In genomic region chr19:10634872-10635318, GRCm38 (mm10) we compare ENCODE assay signal across 9 mouse cellular contexts. TPM values are rescaled to one million over a fixed set of nuclear protein-coding genes. Genes with fewer than 3 reads are reported as not detected.
DNase-seq lines count a peak whose midpoint lies in the region; ATAC-seq lines count a peak whose summit lies in the region.
"Had no signal": no experiment of that assay in that cellular context is flagged by ENCODE, and none has a peak within 500 bp of the region (broad histone marks: within the 10 kb centered on the region; RNA-seq: fewer than 3 reads in every experiment).

No protein-coding gene starts in this region.

- peaks cover 14% of the 10 kb centered on the region for H3K36me3 ChIP-seq in embryonic facial prominence, embryonic 15.5 days
- peaks cover 25% of the 10 kb centered on the region for H3K36me3 ChIP-seq in heart, embryonic 13.5 days
- peaks cover 27% of the 10 kb centered on the region for H3K36me3 ChIP-seq in kidney, embryonic 15.5 days
- peaks cover 22% of the 10 kb centered on the region for H3K36me3 ChIP-seq in limb, embryonic 13.5 days
- peaks cover 18% of the 10 kb centered on the region for H3K36me3 ChIP-seq in midbrain, embryonic 13.5 days

- no peaks in the 10 kb centered on the region for H3K9me3 ChIP-seq in embryonic facial prominence, embryonic 15.5 days (replicated peaks)
- H3K9me3 ChIP-seq in heart, embryonic 13.5 days: no peaks in the 10 kb centered on the region
- H3K9me3 ChIP-seq in kidney, embryonic 15.5 days (replicated peaks): no peaks in the 10 kb centered on the region
- H3K9me3 ChIP-seq in limb, embryonic 13.5 days: no peaks in the 10 kb centered on the region
- no peaks in the 10 kb centered on the region for H3K9me3 ChIP-seq in midbrain, embryonic 13.5 days

- peak overlapping the region; percentile 48 for H3K4me3 ChIP-seq in embryonic facial prominence, embryonic 15.5 days (replicated peaks)
- H3K4me3 ChIP-seq in heart, embryonic 13.5 days: peak overlapping the region; percentile 58
- H3K4me3 ChIP-seq in kidney, embryonic 15.5 days (replicated peaks): peak overlapping the region; percentile 47
- H3K4me3 ChIP-seq in limb, embryonic 13.5 days: peak overlapping the region; percentile 55
- peak overlapping the region; percentile 44 for H3K4me3 ChIP-seq in midbrain, embryonic 13.5 days (replicated peaks)

- DNase-seq in gastrocnemius, postnatal 10 days: peak; percentile 51
- no peak for DNase-seq in gastrocnemius, adult 18-20 months (ENCODE audit: low spot score)
- peak; percentile 22 to 35 for DNase-seq in spleen, postnatal 36 days (ENCODE audit: low spot score in 2 of 2)

- no peaks in the 10 kb centered on the region for H3K27me3 ChIP-seq in embryonic facial prominence, embryonic 15.5 days
- peaks cover 23% of the 10 kb centered on the region; the same call in 1 of the 2 replicates for H3K27me3 ChIP-seq in heart, embryonic 13.5 days (replicated peaks)
- H3K27me3 ChIP-seq in kidney, embryonic 15.5 days: peaks cover 10% of the 10 kb centered on the region
- no peaks in the 10 kb centered on the region for H3K27me3 ChIP-seq in limb, embryonic 13.5 days
- H3K27me3 ChIP-seq in midbrain, embryonic 13.5 days: peaks cover 16% of the 10 kb centered on the region; the same call in 1 of the 2 replicates

- H3K27ac ChIP-seq in embryonic facial prominence, embryonic 15.5 days (replicated peaks): 0 out of 2 replicates have a peak overlapping the region, but pooled peaks have one; percentile 11
- no peak overlapping the region for H3K27ac ChIP-seq in heart, embryonic 13.5 days (replicated peaks)
- H3K27ac ChIP-seq in kidney, embryonic 15.5 days: peak overlapping the region; percentile 30; the same call in 1 of the 2 replicates
- peak overlapping the region; percentile 63; the same call in 1 of the 2 replicates for H3K27ac ChIP-seq in limb, embryonic 13.5 days
- no peak overlapping the region for H3K27ac ChIP-seq in midbrain, embryonic 13.5 days

- H3K4me2 ChIP-seq in embryonic facial prominence, embryonic 15.5 days (replicated peaks): peak overlapping the region; percentile 96
- peak overlapping the region; percentile 92 for H3K4me2 ChIP-seq in heart, embryonic 13.5 days
- H3K4me2 ChIP-seq in kidney, embryonic 15.5 days: peak overlapping the region; percentile 87
- peak overlapping the region; percentile 97 for H3K4me2 ChIP-seq in limb, embryonic 13.5 days (replicated peaks)
- H3K4me2 ChIP-seq in midbrain, embryonic 13.5 days (replicated peaks): peak overlapping the region; percentile 89

- peaks cover 21% of the 10 kb centered on the region for H3K4me1 ChIP-seq in embryonic facial prominence, embryonic 15.5 days
- peaks cover 24% of the 10 kb centered on the region for H3K4me1 ChIP-seq in heart, embryonic 13.5 days
- H3K4me1 ChIP-seq in kidney, embryonic 15.5 days: peaks cover 18% of the 10 kb centered on the region
- H3K4me1 ChIP-seq in limb, embryonic 13.5 days: peaks cover 26% of the 10 kb centered on the region
- H3K4me1 ChIP-seq in midbrain, embryonic 13.5 days (replicated peaks): peaks cover 18% of the 10 kb centered on the region

- H3K9ac ChIP-seq in embryonic facial prominence, embryonic 15.5 days: peak overlapping the region; percentile 39; the same call in 1 of the 2 replicates
- peak overlapping the region; percentile 82 for H3K9ac ChIP-seq in heart, embryonic 13.5 days
- H3K9ac ChIP-seq in kidney, embryonic 15.5 days: peak overlapping the region; percentile 43
- peak overlapping the region; percentile 72 for H3K9ac ChIP-seq in limb, embryonic 13.5 days
- H3K9ac ChIP-seq in midbrain, embryonic 13.5 days (replicated peaks): peak overlapping the region; percentile 66

- ATAC-seq in embryonic facial prominence, embryonic 15.5 days (ENCODE audit: insufficient number of reproducible peaks, low FRiP score, low TSS enrichment, low read depth): peak; percentile 78
- peak; percentile 59; the same call in 1 of the 2 replicates for ATAC-seq in heart, embryonic 13.5 days (ENCODE audit: extremely low read depth, insufficient number of reproducible peaks, low FRiP score, low TSS enrichment)
- ATAC-seq in kidney, embryonic 15.5 days (replicated peaks; ENCODE audit: low FRiP score): peak; percentile 89
- peak; percentile 81 for ATAC-seq in limb, embryonic 13.5 days (ENCODE audit: low FRiP score, low read depth)
- ATAC-seq in midbrain, embryonic 13.5 days: peak; percentile 89

- WGBS in embryonic facial prominence, embryonic 15.5 days: 1% methylated on average over 21 of the region's 21 CpGs
- WGBS in heart, embryonic 13.5 days: 4% methylated on average over 21 of the region's 21 CpGs
- WGBS in kidney, embryonic 15.5 days: 2% methylated on average over 21 of the region's 21 CpGs
- under 1% methylated on average over 21 of the region's 21 CpGs for WGBS in limb, embryonic 13.5 days
- WGBS in midbrain, embryonic 13.5 days: 10% methylated on average over 21 of the region's 21 CpGs

RNA-seq across cellular contexts. Expression of gene Vwce, which starts 0.9 kb away (rescaled TPM):
- under 1 TPM; 0.05 to 0.81 TPM for total RNA-seq in gastrocnemius, postnatal 10 days (2021)
- not detected for total RNA-seq in gastrocnemius, adult 18-20 months (2021)
- polyA plus RNA-seq in embryonic facial prominence, embryonic 15.5 days (2015; fragmentation: Nextera tagmentation; extraction: Ambion mirVana): 2.1 and 2.6 TPM in 2 replicates
- 0.59 TPM in 2 replicates for polyA plus RNA-seq in heart, embryonic 13.5 days (2015; fragmentation: Nextera tagmentation; extraction: Ambion mirVana)
- 3.0 and 3.2 TPM in 2 replicates for polyA plus RNA-seq in kidney, embryonic 15.5 days (2015; fragmentation: Nextera tagmentation; extraction: Ambion mirVana)
- 4.2 and 4.7 TPM in 2 replicates for polyA plus RNA-seq in limb, embryonic 13.5 days (2015; fragmentation: Nextera tagmentation; extraction: Ambion mirVana)
- polyA plus RNA-seq in midbrain, embryonic 13.5 days (2015; fragmentation: Nextera tagmentation; extraction: Ambion mirVana): 0.39 and 0.61 TPM in 2 replicates

RNA-seq across cellular contexts. Expression of gene Tkfc, which starts 29.4 kb away (rescaled TPM):
- 1 to 10 TPM; 7.9 to 8.0 TPM for total RNA-seq in gastrocnemius, postnatal 10 days (2021)
- total RNA-seq in gastrocnemius, adult 18-20 months (2021): 1 to 10 TPM; 3.2 to 4.6 TPM
- 14.4 and 18.8 TPM in 2 replicates for polyA plus RNA-seq in embryonic facial prominence, embryonic 15.5 days (2015; fragmentation: Nextera tagmentation; extraction: Ambion mirVana)
- polyA plus RNA-seq in heart, embryonic 13.5 days (2015; fragmentation: Nextera tagmentation; extraction: Ambion mirVana): 9.1 and 11.0 TPM in 2 replicates
- polyA plus RNA-seq in kidney, embryonic 15.5 days (2015; fragmentation: Nextera tagmentation; extraction: Ambion mirVana): 32.3 and 38.7 TPM in 2 replicates
- polyA plus RNA-seq in limb, embryonic 13.5 days (2015; fragmentation: Nextera tagmentation; extraction: Ambion mirVana): 15.2 and 15.7 TPM in 2 replicates
- 23.5 and 25.9 TPM in 2 replicates for polyA plus RNA-seq in midbrain, embryonic 13.5 days (2015; fragmentation: Nextera tagmentation; extraction: Ambion mirVana)

RNA-seq across cellular contexts. Expression of gene Ddb1, which starts 29.8 kb away (rescaled TPM):
- 100 to 1,000 TPM; 208 to 236 TPM for total RNA-seq in gastrocnemius, postnatal 10 days (2021)
- 100 to 1,000 TPM; 127 to 132 TPM for total RNA-seq in gastrocnemius, adult 18-20 months (2021)
- polyA plus RNA-seq in embryonic facial prominence, embryonic 15.5 days (2015; fragmentation: Nextera tagmentation; extraction: Ambion mirVana): 338 and 340 TPM in 2 replicates
- polyA plus RNA-seq in heart, embryonic 13.5 days (2015; fragmentation: Nextera tagmentation; extraction: Ambion mirVana): 252 and 255 TPM in 2 replicates
- polyA plus RNA-seq in kidney, embryonic 15.5 days (2015; fragmentation: Nextera tagmentation; extraction: Ambion mirVana): 338 and 368 TPM in 2 replicates
- 400 and 416 TPM in 2 replicates for polyA plus RNA-seq in limb, embryonic 13.5 days (2015; fragmentation: Nextera tagmentation; extraction: Ambion mirVana)
- polyA plus RNA-seq in midbrain, embryonic 13.5 days (2015; fragmentation: Nextera tagmentation; extraction: Ambion mirVana): 297 and 311 TPM in 2 replicates

RNA-seq across cellular contexts. Expression of gene Pga5, which starts 43.0 kb away (rescaled TPM):
- total RNA-seq in gastrocnemius, postnatal 10 days (2021): not detected
- not detected for total RNA-seq in gastrocnemius, adult 18-20 months (2021)
- polyA plus RNA-seq in embryonic facial prominence, embryonic 15.5 days (2015; fragmentation: Nextera tagmentation; extraction: Ambion mirVana): not detected in 2 replicates
- not detected in 2 replicates for polyA plus RNA-seq in heart, embryonic 13.5 days (2015; fragmentation: Nextera tagmentation; extraction: Ambion mirVana)
- polyA plus RNA-seq in kidney, embryonic 15.5 days (2015; fragmentation: Nextera tagmentation; extraction: Ambion mirVana): not detected in 2 replicates
- polyA plus RNA-seq in limb, embryonic 13.5 days (2015; fragmentation: Nextera tagmentation; extraction: Ambion mirVana): 0.10 TPM in 1 of 2 replicates, not detected in the other
- polyA plus RNA-seq in midbrain, embryonic 13.5 days (2015; fragmentation: Nextera tagmentation; extraction: Ambion mirVana): not detected in 2 replicates
- total RNA-seq: layer of hippocampus, postnatal 25 days had no signal

RNA-seq across cellular contexts. Expression of gene Vps37c, which starts 53.6 kb away (rescaled TPM):
- 10 to 100 TPM; 17.3 to 23.1 TPM for total RNA-seq in gastrocnemius, postnatal 10 days (2021)
- total RNA-seq in gastrocnemius, adult 18-20 months (2021): 10 to 100 TPM; 21.3 to 28.5 TPM
- polyA plus RNA-seq in embryonic facial prominence, embryonic 15.5 days (2015; fragmentation: Nextera tagmentation; extraction: Ambion mirVana): 43.0 and 47.0 TPM in 2 replicates
- 28.4 and 30.3 TPM in 2 replicates for polyA plus RNA-seq in heart, embryonic 13.5 days (2015; fragmentation: Nextera tagmentation; extraction: Ambion mirVana)
- polyA plus RNA-seq in kidney, embryonic 15.5 days (2015; fragmentation: Nextera tagmentation; extraction: Ambion mirVana): 29.7 and 31.7 TPM in 2 replicates
- 38.3 and 40.9 TPM in 2 replicates for polyA plus RNA-seq in limb, embryonic 13.5 days (2015; fragmentation: Nextera tagmentation; extraction: Ambion mirVana)
- 33.1 and 35.5 TPM in 2 replicates for polyA plus RNA-seq in midbrain, embryonic 13.5 days (2015; fragmentation: Nextera tagmentation; extraction: Ambion mirVana)

Comparison
In these comparisons a context has a peak if more than half of its experiments do, and no peak if none do; other contexts are left out.
1. H3K27ac ChIP-seq: peak in embryonic facial prominence, embryonic 15.5 days (single experiment), kidney, embryonic 15.5 days (single experiment) and limb, embryonic 13.5 days (single experiment); none in heart, embryonic 13.5 days (single experiment) and midbrain, embryonic 13.5 days (single experiment).
2. Peak in every context shown above with its lines, with median percentiles within 50 percentile points of each other: ATAC-seq, H3K4me2 ChIP-seq, H3K4me3 ChIP-seq and H3K9ac ChIP-seq.